Mouse (Mus musculus): ENCODE measurements around the gene Gpr61. TPM values are rescaled to one million over a fixed set of nuclear protein-coding genes. Genes with fewer than 3 reads are reported as not detected.

Gene Gpr61
- total RNA-seq (2014; rRNA removed) (12.2 and 12.8 TPM in 2 replicates), polyA plus RNA-seq (2015; fragmentation: Nextera tagmentation; extraction: Ambion mirVana) (7.8 and 8.4 TPM in 2 replicates)

- ATAC-seq (ENCODE audit: low FRiP score) (peak; percentile 67), DNase-seq (ENCODE audit: low spot score) (peak; percentile 78)
- Histone ChIP-seq H3K9me3 (ENCODE audit: low read length) (no peaks in the 10 kb centered on the region), H3K4me2 (ENCODE audit: low read depth, low read length, poor library complexity, severe bottlenecking) (peak within 1 kb of the TSS; percentile 59), H3K4me1 (ENCODE audit: insufficient read depth, low read length) (peaks cover 23% of the 10 kb centered on the region; the same call in 1 of the 2 replicates), H3K4me3 (ENCODE audit: low read depth, low read length) (peak within 1 kb of the TSS; percentile 42), H3K9ac (replicated peaks; ENCODE audit: low read length, poor library complexity, severe bottlenecking) (peak within 1 kb of the TSS; percentile 72), H3K27ac (ENCODE audit: low read depth, low read length) (peak within 1 kb of the TSS; percentile 70), H3K27me3 (ENCODE audit: insufficient read depth, low read length) (no peaks in the 10 kb centered on the region), H3K36me3 (ENCODE audit: insufficient read depth, low read length) (peaks cover 5% of the 10 kb centered on the region; the same call in 1 of the 2 replicates)
- TF ChIP-seq CTCF (IDR thresholded peaks at IDR 0.05): no peak
- WGBS: 40% methylated on average over 4 of the region's 4 CpGs
Observed at GRCm38 (mm10) chr3:108154656-108155055, at the start of gene Gpr61. Gene Gpr61, minus strand, starts transcription at chr3:108154882.

- Histone ChIP-seq H3K4me2 (ENCODE audit: low read depth, low read length, poor library complexity, severe bottlenecking) (no peak overlapping the region), H3K4me1 (ENCODE audit: insufficient read depth, low read length) (peaks cover 9% of the 10 kb centered on the region), H3K4me3 (ENCODE audit: low read depth, low read length) (no peak overlapping the region), H3K36me3 (ENCODE audit: insufficient read depth, low read length) (peaks cover 42% of the 10 kb centered on the region), H3K27me3 (ENCODE audit: insufficient read depth, low read length) (no peaks in the 10 kb centered on the region), H3K27ac (ENCODE audit: low read depth, low read length) (no peak overlapping the region), H3K9ac (replicated peaks; ENCODE audit: low read length, poor library complexity, severe bottlenecking) (no peak overlapping the region), H3K9me3 (ENCODE audit: low read length) (no peaks in the 10 kb centered on the region)
- no peak for TF ChIP-seq CTCF (IDR thresholded peaks at IDR 0.05)
- no peak for ATAC-seq (ENCODE audit: low FRiP score)
- WGBS: 91% methylated on average over 11 of the region's 11 CpGs
- DNase-seq (ENCODE audit: low spot score): no peak
Observed at GRCm38 (mm10) chr3:108204470-108204869, 49.8 kb upstream of the Gpr61 start.

GRCm38 (mm10) chr3:108203621-108204325 is 49.1 kb upstream of the Gpr61 start:
- Histone ChIP-seq H3K9me3 (ENCODE audit: low read length) (no peaks in the 10 kb centered on the region), H3K27me3 (ENCODE audit: insufficient read depth, low read length) (no peaks in the 10 kb centered on the region), H3K4me1 (ENCODE audit: insufficient read depth, low read length) (peaks cover 5% of the 10 kb centered on the region), H3K4me3 (ENCODE audit: low read depth, low read length) (no peak overlapping the region), H3K36me3 (ENCODE audit: insufficient read depth, low read length) (peaks cover 42% of the 10 kb centered on the region), H3K9ac (replicated peaks; ENCODE audit: low read length, poor library complexity, severe bottlenecking) (no peak overlapping the region), H3K4me2 (ENCODE audit: low read depth, low read length, poor library complexity, severe bottlenecking) (no peak overlapping the region), H3K27ac (ENCODE audit: low read depth, low read length) (no peak overlapping the region)
- peak; percentile 87 for TF ChIP-seq CTCF (IDR thresholded peaks at IDR 0.05)
- WGBS: 84% methylated on average over 11 of the region's 11 CpGs
- ATAC-seq (ENCODE audit: low FRiP score): no peak
- DNase-seq (ENCODE audit: low spot score): peak; percentile 66

GRCm38 (mm10) chr3:108203212-108203611 is 48.5 kb upstream of the Gpr61 start:
- H3K9me3 ChIP-seq (ENCODE audit: low read length): no peaks in the 10 kb centered on the region
- no peaks in the 10 kb centered on the region; the same call in 1 of the 2 replicates for H3K4me1 ChIP-seq (ENCODE audit: insufficient read depth, low read length)
- TF ChIP-seq CTCF (IDR thresholded peaks at IDR 0.05): no peak
- ATAC-seq (ENCODE audit: low FRiP score) (no peak), DNase-seq (ENCODE audit: low spot score) (no peak)
- H3K27ac ChIP-seq (ENCODE audit: low read depth, low read length): no peak overlapping the region
- no peak overlapping the region for H3K9ac ChIP-seq (replicated peaks; ENCODE audit: low read length, poor library complexity, severe bottlenecking)
- no peak overlapping the region for H3K4me2 ChIP-seq (ENCODE audit: low read depth, low read length, poor library complexity, severe bottlenecking)
- H3K36me3 ChIP-seq (ENCODE audit: insufficient read depth, low read length): peaks cover 42% of the 10 kb centered on the region
- WGBS: 97% methylated on average over 13 of the region's 13 CpGs
- H3K4me3 ChIP-seq (ENCODE audit: low read depth, low read length): no peak overlapping the region
- no peaks in the 10 kb centered on the region for H3K27me3 ChIP-seq (ENCODE audit: insufficient read depth, low read length)

- Histone ChIP-seq H3K9me3 (ENCODE audit: low read length) (no peaks in the 10 kb centered on the region), H3K4me2 (ENCODE audit: low read depth, low read length, poor library complexity, severe bottlenecking) (no peak overlapping the region), H3K27me3 (ENCODE audit: insufficient read depth, low read length) (no peaks in the 10 kb centered on the region), H3K4me3 (ENCODE audit: low read depth, low read length) (no peak overlapping the region), H3K9ac (replicated peaks; ENCODE audit: low read length, poor library complexity, severe bottlenecking) (no peak overlapping the region), H3K36me3 (ENCODE audit: insufficient read depth, low read length) (peaks cover 40% of the 10 kb centered on the region), H3K4me1 (ENCODE audit: insufficient read depth, low read length) (no peaks in the 10 kb centered on the region), H3K27ac (ENCODE audit: low read depth, low read length) (no peak overlapping the region)
- ATAC-seq (ENCODE audit: low FRiP score) (no peak), DNase-seq (ENCODE audit: low spot score) (no peak)
- no peak for TF ChIP-seq CTCF (IDR thresholded peaks at IDR 0.05)
Observed at GRCm38 (mm10) chr3:108202506-108202905, 47.8 kb upstream of the Gpr61 start.
